In genomic region chr17:12751218-12751617, GRCm38 (mm10) we compare ENCODE assay signal across 9 mouse cellular contexts. TPM values are rescaled to one million over a fixed set of nuclear protein-coding genes. Genes with fewer than 3 reads are reported as not detected.
DNase-seq lines count a peak whose midpoint lies in the region; ATAC-seq and TF ChIP-seq lines count a peak whose summit lies in the region.
"Had no signal": no experiment of that assay in that cellular context is flagged by ENCODE, and none has a peak within 500 bp of the region (broad histone marks: within the 10 kb centered on the region; RNA-seq: fewer than 3 reads in every experiment).

No protein-coding gene starts in this region.

- H3K79me3 ChIP-seq in C2C12 (ENCODE audit: low read depth), result no peaks in the 10 kb centered on the region

- no peak for ATAC-seq in heart, embryonic 15.5 days (replicated peaks; ENCODE audit: insufficient number of reproducible peaks, insufficient read depth, low FRiP score, low read depth)

- H3K36me3 ChIP-seq in heart, embryonic 15.5 days, result peaks cover 23% of the 10 kb centered on the region
- no peaks in the 10 kb centered on the region for H3K36me3 ChIP-seq in C2C12 (ENCODE audit: control insufficient read depth, insufficient read depth)

- no peaks in the 10 kb centered on the region for H3K79me2 ChIP-seq in C2C12 (ENCODE audit: control insufficient read depth, insufficient read depth)

- intact Hi-C loops in heart, postnatal 36 days (cut with DNase I), result no loop called here

- 0 out of 2 replicates have a peak overlapping the region, but pooled peaks have one; percentile 6 for H3K4me3 ChIP-seq in heart, embryonic 15.5 days
- H3K4me3 ChIP-seq in C2C12 (ENCODE audit: insufficient read depth, poor library complexity, severe bottlenecking), result no peak overlapping the region
- no peak overlapping the region for H3K4me3 ChIP-seq in brown adipose tissue, adult 24 weeks (ENCODE audit: insufficient read depth, low read depth, low read length)

- H3K4me2 ChIP-seq in heart, embryonic 15.5 days, result peak overlapping the region; percentile 49

- no peak overlapping the region for H3ac ChIP-seq in C2C12 (ENCODE audit: control insufficient read depth, insufficient read length, low read depth)

- no peak for TF ChIP-seq CTCF in C2C12 (IDR thresholded peaks at IDR 0.05; ENCODE audit: control insufficient read depth, insufficient read depth, insufficient read length)

- H3K9me3 ChIP-seq in heart, embryonic 15.5 days (replicated peaks), result no peaks in the 10 kb centered on the region

- no peak for DNase-seq in heart, postnatal 36 days
- DNase-seq in kidney, postnatal 4 days, result peak; percentile 44 to 65
- no peak for DNase-seq in layer of hippocampus, postnatal 14 days (ENCODE audit: low spot score in 2 of 2)
- no peak for DNase-seq in adipocyte (ENCODE audit: low spot score)
- no peak for DNase-seq in adrenal gland, postnatal 25 days
- DNase-seq: layer of hippocampus, postnatal 36 days had no signal

- 0 out of 2 replicates have a peak overlapping the region, but pooled peaks have one; percentile 21 for H3K9ac ChIP-seq in heart, embryonic 15.5 days

- H3K27ac ChIP-seq in heart, embryonic 15.5 days, result peak overlapping the region; percentile 85
- H3K27ac ChIP-seq in brown adipose tissue, adult 24 weeks (replicated peaks; ENCODE audit: low read depth, low read length), result peak overlapping the region; percentile 39

- WGBS in heart, embryonic 15.5 days, result 31% methylated on average over 4 of the region's 4 CpGs

- H3K4me1 ChIP-seq in heart, embryonic 15.5 days (replicated peaks), result peaks cover 95% of the 10 kb centered on the region
- H3K4me1 ChIP-seq in brown adipose tissue, adult 24 weeks (ENCODE audit: control insufficient read depth, insufficient read depth, insufficient read length, low read length), result peaks cover 41% of the 10 kb centered on the region

- H3K27me3 ChIP-seq in heart, embryonic 15.5 days, result no peaks in the 10 kb centered on the region
- H3K27me3 ChIP-seq in C2C12 (ENCODE audit: control insufficient read depth, insufficient read depth, insufficient read length), result no peaks in the 10 kb centered on the region

TF ChIP-seq in C2C12, 6 proteins besides CTCF, POLR2A, EP300 and RAD21:
- TF ChIP-seq MYOG (IDR thresholded peaks at IDR 0.05; ENCODE audit: control insufficient read depth, extremely low read depth, insufficient read length) (no peak), MYOD1 (IDR thresholded peaks at IDR 0.05; ENCODE audit: control insufficient read depth, insufficient read length, low read depth) (peak; percentile 49)

RNA-seq across cellular contexts. Expression of gene Igf2r, which starts 18.2 kb away (rescaled TPM):
- polyA plus RNA-seq in heart, embryonic 15.5 days (2015; fragmentation: Nextera tagmentation; extraction: Ambion mirVana), result 121 and 127 TPM in 2 replicates
- 100 to 1,000 TPM; 109 to 113 TPM for total RNA-seq in heart, postnatal 36 days (2021)
- 2.3 TPM for polyA plus RNA-seq in C2C12 (2012; fragmentation: generic; extraction: Trizol)
- polyA plus RNA-seq in brown adipose tissue, adult 24 weeks (2012; ENCODE audit: insufficient read depth, insufficient read length, missing spikeins), result 15.7 and 16.3 TPM in 2 replicates
- total RNA-seq in layer of hippocampus, postnatal 14 days (2021), result 10 to 100 TPM; 28.1 TPM
- total RNA-seq in adrenal gland, postnatal 25 days (2021), result 84.5 and 84.9 TPM in 2 replicates

Comparison
In these comparisons a context has a peak if more than half of its experiments do, and no peak if none do; other contexts are left out.
1. DNase-seq: peak in kidney, postnatal 4 days (2 of 2); none in heart, postnatal 36 days (0 of 2), layer of hippocampus, postnatal 14 days (0 of 2), adipocyte (single experiment) and adrenal gland, postnatal 25 days (single experiment).